Mouse (Mus musculus) C2C12 (cell line): ENCODE data around the gene Nectin3.

Source experiments
- CEBPB ChIP-seq: IDR thresholded peaks from one replicate; pipeline ENCODE4 v1.6.1; 2011; ENCODE audit warnings: low read depth, mild to moderate bottlenecking, control low read depth, moderate library complexity
- CTCF ChIP-seq: IDR thresholded peaks from one replicate; pipeline ENCODE4 v1.5.1; 2011; ENCODE audit not compliant: control insufficient read depth, insufficient read depth, insufficient read length
- MAX ChIP-seq: IDR thresholded peaks from one replicate; pipeline ENCODE4 v1.6.1; 2011; ENCODE audit warnings: mild to moderate bottlenecking, control low read depth
- MYOD1 ChIP-seq: IDR thresholded peaks from one replicate; pipeline ENCODE4 v1.6.1; 2011; ENCODE audit warnings: low read depth; ENCODE audit not compliant: control insufficient read depth, insufficient read length
- MYOG ChIP-seq: IDR thresholded peaks from one replicate; pipeline ENCODE4 v1.6.1; 2011; ENCODE audit not compliant: control insufficient read depth, insufficient read length; ENCODE audit errors: extremely low read depth

- TF ChIP-seq CTCF (no peak), MYOD1 (no peak), MYOG (no peak), MAX (no peak), CEBPB (no peak)
Observed at GRCm38 (mm10) chr16:46384279-46384678, 114.0 kb downstream of the Nectin3 start.
